Mouse (Mus musculus) limb, embryonic 15.5 days (tissue): Measurements from ENCODE around the gene Celsr1. TPM values are rescaled to one million over a fixed set of nuclear protein-coding genes. Genes with fewer than 3 reads are reported as not detected.

Experiments used
- ATAC-seq: fragments of 200-750 bp; cut with Nextera tagmentation; 2 replicates; pipeline ENCODE4 v1.8.0; 2017; ENCODE audit warnings: low read depth, moderate TSS enrichment; ENCODE audit not compliant: insufficient number of reproducible peaks, low FRiP score, low TSS enrichment
- H3K27ac ChIP-seq: fragments of 300-500 bp; sonication (generic); 2 replicates; pipeline ENCODE4 v1.5.1; 2015; ENCODE audit warnings: moderate library complexity, mild to moderate bottlenecking, inconsistent platforms
- H3K27me3 ChIP-seq: fragments of 300-500 bp; sonication (generic); 2 replicates; pipeline ENCODE4 v1.6.1; 2015; ENCODE audit warnings: inconsistent platforms
- H3K36me3 ChIP-seq: fragments of 300-500 bp; sonication (generic); 2 replicates; pipeline ENCODE4 v1.6.1; 2015; ENCODE audit warnings: inconsistent platforms
- H3K4me1 ChIP-seq: fragments of 300-500 bp; sonication (generic); 2 replicates; pipeline ENCODE4 v1.6.1; 2015; ENCODE audit warnings: inconsistent platforms
- H3K4me2 ChIP-seq: fragments of 300-500 bp; sonication (generic); 2 replicates; pipeline ENCODE4 v1.6.1; 2015; ENCODE audit warnings: mild to moderate bottlenecking, inconsistent platforms
- H3K4me3 ChIP-seq: fragments of 300-500 bp; sonication (generic); 2 replicates; pipeline ENCODE4 v1.5.1; 2015; ENCODE audit warnings: mild to moderate bottlenecking, inconsistent platforms
- H3K9ac ChIP-seq: fragments of 300-500 bp; sonication (generic); 2 replicates; pipeline ENCODE4 v1.6.1; 2015; ENCODE audit warnings: inconsistent platforms
- H3K9me3 ChIP-seq: fragments of 300-500 bp; sonication (generic); 2 replicates; pipeline ENCODE4 v1.6.1; 2016; ENCODE audit warnings: inconsistent platforms
- WGBS: fragments of 180-500 bp; shearing (Covaris S2); methylation state at CpG from one replicate; pipeline ENCODE4 v1.1.7; 2015; 5-methylcytosine and 5-hydroxymethylcytosine counted together
- polyA plus RNA-seq: library from polyadenylated mRNA; unstranded; fragments of >200 nt; fragmentation: Nextera tagmentation; extraction: Ambion mirVana; gene quantifications from 2 replicates; pipeline ENCODE4 v1.2.1, GENCODE M21; 2015

Celsr1 gene
- polyA plus RNA-seq, 1 experiment from 2014 or later, result 3.6 TPM

- no peaks in the 10 kb centered on the region for H3K9me3 ChIP-seq
- no peak overlapping the region for H3K4me3 ChIP-seq
- ATAC-seq, result no peak
- no peaks in the 10 kb centered on the region for H3K36me3 ChIP-seq
- no peaks in the 10 kb centered on the region for H3K27me3 ChIP-seq
- no peak overlapping the region for H3K4me2 ChIP-seq
- no peak overlapping the region for H3K9ac ChIP-seq
- WGBS, result 32% methylated on average over 11 of the region's 11 CpGs
- H3K4me1 ChIP-seq, result peaks cover 14% of the 10 kb centered on the region
- no peak overlapping the region for H3K27ac ChIP-seq
Observed at GRCm38 (mm10) chr15:86005691-86006525, 27.7 kb downstream of the Celsr1 start.

DNA sequence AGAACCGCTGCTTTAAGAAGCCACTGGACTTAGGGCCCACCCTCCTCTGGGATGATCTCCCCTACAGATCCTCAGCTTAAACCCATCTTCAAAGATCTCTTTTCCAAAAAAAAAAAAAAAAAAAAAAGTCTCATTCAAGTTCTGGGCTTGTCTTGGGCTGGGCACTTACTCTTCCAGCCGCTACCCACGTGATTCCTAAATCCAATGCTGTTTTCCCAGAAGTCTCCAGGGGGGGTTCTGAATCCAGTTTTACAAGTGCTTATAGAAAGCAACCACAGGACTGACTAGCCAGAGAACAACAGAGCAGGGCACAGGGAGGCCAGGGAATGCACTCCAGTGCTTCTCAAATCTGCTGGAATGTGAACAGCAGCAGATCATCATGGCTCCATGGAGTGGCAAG is 29.5 kb downstream of the Celsr1 start:
- no peaks in the 10 kb centered on the region for H3K36me3 ChIP-seq
- no peak overlapping the region for H3K4me3 ChIP-seq
- H3K4me1 ChIP-seq, result peaks cover 20% of the 10 kb centered on the region
- no peak overlapping the region for H3K4me2 ChIP-seq
- no peaks in the 10 kb centered on the region for H3K9me3 ChIP-seq
- WGBS, result 81% methylated on average over 3 of the region's 3 CpGs
- no peak overlapping the region for H3K27ac ChIP-seq
- H3K9ac ChIP-seq, result no peak overlapping the region
- H3K27me3 ChIP-seq, result no peaks in the 10 kb centered on the region
- no peak for ATAC-seq

GRCm38 (mm10) chr15:86000706-86001292 is 32.8 kb downstream of the Celsr1 start:
- 66% methylated on average over 5 of the region's 5 CpGs for WGBS
- no peak for ATAC-seq
- peaks cover 22% of the 10 kb centered on the region for H3K4me1 ChIP-seq
- no peaks in the 10 kb centered on the region for H3K27me3 ChIP-seq
- no peak overlapping the region for H3K4me3 ChIP-seq
- no peak overlapping the region for H3K27ac ChIP-seq
- no peak overlapping the region for H3K4me2 ChIP-seq
- H3K9me3 ChIP-seq, result no peaks in the 10 kb centered on the region
- no peak overlapping the region for H3K9ac ChIP-seq
- no peaks in the 10 kb centered on the region for H3K36me3 ChIP-seq

DNA sequence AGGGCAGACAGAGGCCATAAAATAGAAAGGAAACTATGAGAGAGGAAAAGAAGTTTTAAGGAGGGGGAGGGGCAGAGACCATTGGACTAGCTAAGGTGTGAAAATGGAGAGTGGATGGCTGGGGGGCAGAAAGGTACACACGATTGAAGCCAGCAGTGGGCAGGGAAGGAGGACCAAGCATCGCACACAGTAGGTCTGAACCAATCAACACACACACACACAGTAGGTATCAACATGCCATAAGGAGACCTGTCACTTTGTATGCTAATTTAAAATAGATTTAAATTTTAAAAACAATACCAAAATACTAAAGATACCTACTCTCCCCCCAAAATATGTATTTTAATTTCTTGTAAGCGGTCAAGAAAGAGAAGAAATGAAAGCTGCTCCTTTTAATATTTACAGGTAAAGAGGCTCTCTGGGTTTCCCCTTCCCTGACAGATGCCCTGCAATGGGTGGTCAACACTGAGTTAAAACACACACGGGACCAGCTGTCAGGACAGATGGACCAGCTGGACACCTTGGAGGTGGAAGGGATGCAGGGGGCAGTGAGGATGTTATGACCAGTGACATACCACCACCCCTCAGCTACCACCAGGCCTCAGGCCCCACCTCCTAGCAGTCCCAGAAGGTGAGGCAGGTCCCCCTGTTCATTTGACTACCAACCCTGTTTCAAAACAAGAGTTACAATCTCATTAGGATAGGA is 34.9 kb downstream of the Celsr1 start:
- Histone ChIP-seq H3K4me1 (peaks cover 34% of the 10 kb centered on the region), H3K4me3 (no peak overlapping the region), H3K36me3 (no peaks in the 10 kb centered on the region), H3K27me3 (no peaks in the 10 kb centered on the region), H3K27ac (no peak overlapping the region), H3K4me2 (no peak overlapping the region), H3K9me3 (no peaks in the 10 kb centered on the region), H3K9ac (no peak overlapping the region)
- no peak for ATAC-seq
- WGBS, result 66% methylated on average over 4 of the region's 4 CpGs

DNA sequence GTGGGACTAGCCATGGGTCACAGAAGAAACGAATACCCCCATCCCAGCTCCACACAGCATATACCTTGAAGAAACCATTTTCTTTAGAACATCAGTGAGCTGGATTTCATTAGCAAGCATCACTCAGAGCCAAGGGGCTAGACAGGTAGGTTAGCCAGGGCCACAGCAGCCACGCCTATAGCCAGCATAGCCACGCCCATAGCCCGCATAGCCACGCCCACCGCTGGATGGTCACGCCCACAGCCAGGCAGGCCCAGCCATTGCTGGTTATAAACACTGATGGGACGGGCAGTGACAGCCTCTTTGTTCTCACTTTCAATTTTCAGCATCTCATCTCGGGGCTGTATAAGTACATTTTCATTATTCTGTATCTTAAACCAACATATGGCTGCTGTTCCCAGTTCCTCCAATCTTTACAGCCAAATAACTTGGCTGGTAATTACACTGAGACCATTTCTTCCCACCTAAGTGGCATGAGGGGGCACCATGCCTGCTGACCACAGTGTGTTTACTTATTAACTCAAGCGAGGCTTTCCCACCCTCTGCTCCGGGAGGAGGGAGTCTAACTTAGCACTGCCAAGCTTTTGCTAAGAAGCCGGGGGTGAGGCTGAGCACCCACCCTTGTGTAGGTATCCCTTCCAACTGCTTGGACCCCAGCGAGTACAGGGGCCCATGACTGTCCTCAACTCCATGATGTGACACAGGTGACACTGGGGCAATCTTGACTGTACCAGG is 37.4 kb downstream of the Celsr1 start:
- 37% methylated on average over 13 of the region's 13 CpGs for WGBS
- no peak overlapping the region for H3K4me2 ChIP-seq
- H3K36me3 ChIP-seq, result no peaks in the 10 kb centered on the region
- no peak overlapping the region for H3K27ac ChIP-seq
- H3K4me1 ChIP-seq, result peaks cover 55% of the 10 kb centered on the region
- H3K9ac ChIP-seq, result no peak overlapping the region
- ATAC-seq, result no peak
- H3K9me3 ChIP-seq, result no peaks in the 10 kb centered on the region
- no peaks in the 10 kb centered on the region for H3K27me3 ChIP-seq
- H3K4me3 ChIP-seq, result no peak overlapping the region

GRCm38 (mm10) chr15:85994906-85995608 is 38.5 kb downstream of the Celsr1 start:
- ATAC-seq, result no peak
- WGBS, result 65% methylated on average over 6 of the region's 6 CpGs
- H3K4me1 ChIP-seq, result peaks cover 51% of the 10 kb centered on the region
- H3K9me3 ChIP-seq, result no peaks in the 10 kb centered on the region
- H3K27me3 ChIP-seq, result no peaks in the 10 kb centered on the region
- H3K4me2 ChIP-seq, result no peak overlapping the region
- no peaks in the 10 kb centered on the region for H3K36me3 ChIP-seq
- H3K9ac ChIP-seq, result no peak overlapping the region
- H3K27ac ChIP-seq, result no peak overlapping the region; the same call in 1 of the 2 replicates
- no peak overlapping the region for H3K4me3 ChIP-seq

DNA sequence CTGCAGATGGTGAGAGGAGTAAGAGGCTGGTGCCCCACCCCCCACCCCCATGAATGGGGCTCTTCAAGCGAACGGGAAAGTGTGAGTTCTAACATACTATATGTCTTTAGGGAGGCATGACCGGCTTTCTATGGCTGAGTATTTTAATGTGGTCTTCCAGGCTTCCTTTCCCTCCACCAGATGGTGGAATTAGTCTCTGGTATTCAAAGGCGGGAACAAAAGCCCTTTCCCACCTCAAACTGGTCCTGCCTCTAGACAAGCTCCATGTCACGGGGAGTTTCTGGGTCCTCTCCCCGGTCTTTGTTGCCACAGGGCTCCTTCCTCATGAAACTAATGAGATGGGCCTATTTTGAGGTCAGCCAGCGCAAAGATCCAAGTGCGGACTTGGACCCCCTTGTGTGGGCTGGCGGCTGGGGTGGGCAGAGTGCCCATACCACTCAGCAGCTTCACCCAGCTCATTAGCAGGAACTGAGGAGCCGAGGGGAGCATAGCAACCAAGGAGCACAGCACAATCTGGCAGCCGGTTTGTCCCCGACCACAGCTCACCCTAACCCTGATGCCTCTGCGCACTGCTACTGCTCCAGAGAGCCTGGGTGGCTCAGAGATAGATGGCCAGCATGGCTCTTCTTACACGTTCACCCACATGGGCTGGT is 39.5 kb downstream of the Celsr1 start:
- 31% methylated on average over 14 of the region's 14 CpGs for WGBS
- Histone ChIP-seq H3K9ac (no peak overlapping the region), H3K9me3 (no peaks in the 10 kb centered on the region), H3K36me3 (no peaks in the 10 kb centered on the region), H3K4me3 (no peak overlapping the region), H3K27me3 (no peaks in the 10 kb centered on the region), H3K27ac (peak overlapping the region; percentile 55; the same call in 1 of the 2 replicates), H3K4me2 (peak overlapping the region; percentile 19; the same call in 1 of the 2 replicates), H3K4me1 (peaks cover 49% of the 10 kb centered on the region)
- ATAC-seq, result peak; percentile 35; the same call in 1 of the 2 replicates

- peaks cover 49% of the 10 kb centered on the region for H3K4me1 ChIP-seq
- H3K27ac ChIP-seq, result peak overlapping the region; percentile 22; the same call in 1 of the 2 replicates
- no peak overlapping the region for H3K9ac ChIP-seq
- no peaks in the 10 kb centered on the region for H3K9me3 ChIP-seq
- ATAC-seq, result no peak
- H3K36me3 ChIP-seq, result no peaks in the 10 kb centered on the region
- H3K4me2 ChIP-seq, result no peak overlapping the region
- H3K27me3 ChIP-seq, result no peaks in the 10 kb centered on the region
- H3K4me3 ChIP-seq, result no peak overlapping the region
Observed at GRCm38 (mm10) chr15:85993386-85993785, 40.2 kb downstream of the Celsr1 start.

- Histone ChIP-seq H3K9ac (no peak overlapping the region), H3K4me1 (peaks cover 44% of the 10 kb centered on the region), H3K4me3 (no peak overlapping the region), H3K27ac (peak overlapping the region; percentile 59; the same call in 1 of the 2 replicates), H3K9me3 (no peaks in the 10 kb centered on the region), H3K4me2 (no peak overlapping the region), H3K36me3 (no peaks in the 10 kb centered on the region), H3K27me3 (no peaks in the 10 kb centered on the region)
- 7% methylated on average over 3 of the region's 3 CpGs for WGBS
- ATAC-seq, result no peak
Observed at GRCm38 (mm10) chr15:85992125-85992495, 41.5 kb downstream of the Celsr1 start.

GRCm38 (mm10) chr15:85991453-85992124 is 42.0 kb downstream of the Celsr1 start:
- Histone ChIP-seq H3K9ac (no peak overlapping the region), H3K4me1 (peaks cover 44% of the 10 kb centered on the region), H3K9me3 (no peaks in the 10 kb centered on the region), H3K27ac (peak overlapping the region; percentile 63; the same call in 1 of the 2 replicates), H3K4me3 (no peak overlapping the region), H3K27me3 (no peaks in the 10 kb centered on the region), H3K36me3 (no peaks in the 10 kb centered on the region), H3K4me2 (no peak overlapping the region)
- ATAC-seq, result no peak
- WGBS, result 37% methylated on average over 5 of the region's 5 CpGs
